Mouse (Mus musculus): ENCODE data around the gene Fam83e. TPM values are rescaled to one million over a fixed set of nuclear protein-coding genes. Genes with fewer than 3 reads are reported as not detected.

Fam83e gene
- polyA plus RNA-seq, 1 experiment from 2014 or later: 0.80 TPM

GRCm38 (mm10) chr7:45722348-45722713, 1.3 kb downstream of the Fam83e start:
- DNase-seq (ENCODE audit: low spot score) (peak; percentile 54), ATAC-seq (replicated peaks; ENCODE audit: low FRiP score) (no peak)
- Histone ChIP-seq H3K36me3 (ENCODE audit: control insufficient read depth, insufficient read depth, low read length) (peaks cover 24% of the 10 kb centered on the region), H3K4me1 (replicated peaks; ENCODE audit: control insufficient read depth, insufficient read depth, low read length) (peaks cover 6% of the 10 kb centered on the region), H3K4me2 (ENCODE audit: low read depth, low read length, severe bottlenecking) (no peak overlapping the region), H3K27ac (ENCODE audit: low read depth, low read length) (no peak overlapping the region), H3K9ac (ENCODE audit: low read length) (no peak overlapping the region), H3K9me3 (ENCODE audit: control insufficient read depth, low read length) (no peaks in the 10 kb centered on the region), H3K27me3 (ENCODE audit: control insufficient read depth, insufficient read depth, low read length) (no peaks in the 10 kb centered on the region), H3K4me3 (ENCODE audit: low read depth, low read length) (no peak overlapping the region)
- WGBS: 87% methylated on average over 13 of the region's 13 CpGs

- no peak overlapping the region for H3K27ac ChIP-seq (ENCODE audit: low read depth, low read length)
- ATAC-seq (replicated peaks; ENCODE audit: low FRiP score): no peak
- H3K4me2 ChIP-seq (ENCODE audit: low read depth, low read length, severe bottlenecking): no peak overlapping the region
- H3K9ac ChIP-seq (ENCODE audit: low read length): no peak overlapping the region
- H3K9me3 ChIP-seq (ENCODE audit: control insufficient read depth, low read length): no peaks in the 10 kb centered on the region
- H3K27me3 ChIP-seq (ENCODE audit: control insufficient read depth, insufficient read depth, low read length): no peaks in the 10 kb centered on the region
- peaks cover 6% of the 10 kb centered on the region for H3K4me1 ChIP-seq (replicated peaks; ENCODE audit: control insufficient read depth, insufficient read depth, low read length)
- WGBS: 88% methylated on average over 4 of the region's 4 CpGs
- no peak for DNase-seq (ENCODE audit: low spot score)
- H3K4me3 ChIP-seq (ENCODE audit: low read depth, low read length): no peak overlapping the region
- peaks cover 24% of the 10 kb centered on the region for H3K36me3 ChIP-seq (ENCODE audit: control insufficient read depth, insufficient read depth, low read length)
Observed at GRCm38 (mm10) chr7:45723301-45723700, 2.3 kb downstream of the Fam83e start.

- no peak overlapping the region for H3K4me3 ChIP-seq (ENCODE audit: low read depth, low read length)
- no peak overlapping the region for H3K4me2 ChIP-seq (ENCODE audit: low read depth, low read length, severe bottlenecking)
- H3K4me1 ChIP-seq (replicated peaks; ENCODE audit: control insufficient read depth, insufficient read depth, low read length): peaks cover 5% of the 10 kb centered on the region
- no peak overlapping the region for H3K27ac ChIP-seq (ENCODE audit: low read depth, low read length)
- H3K9me3 ChIP-seq (ENCODE audit: control insufficient read depth, low read length): no peaks in the 10 kb centered on the region
- 95% methylated on average over 14 of the region's 14 CpGs for WGBS
- H3K27me3 ChIP-seq (ENCODE audit: control insufficient read depth, insufficient read depth, low read length): no peaks in the 10 kb centered on the region
- peak; percentile 46 for DNase-seq (ENCODE audit: low spot score)
- no peak overlapping the region for H3K9ac ChIP-seq (ENCODE audit: low read length)
- ATAC-seq (replicated peaks; ENCODE audit: low FRiP score): no peak
- peaks cover 24% of the 10 kb centered on the region for H3K36me3 ChIP-seq (ENCODE audit: control insufficient read depth, insufficient read depth, low read length)
Observed at GRCm38 (mm10) chr7:45723781-45724180, 2.8 kb downstream of the Fam83e start.

- Histone ChIP-seq H3K36me3 (ENCODE audit: control insufficient read depth, insufficient read depth, low read length) (peaks cover 16% of the 10 kb centered on the region), H3K9ac (ENCODE audit: low read length) (no peak overlapping the region), H3K4me3 (ENCODE audit: low read depth, low read length) (no peak overlapping the region), H3K9me3 (ENCODE audit: control insufficient read depth, low read length) (no peaks in the 10 kb centered on the region), H3K27ac (ENCODE audit: low read depth, low read length) (no peak overlapping the region), H3K4me2 (ENCODE audit: low read depth, low read length, severe bottlenecking) (no peak overlapping the region), H3K27me3 (ENCODE audit: control insufficient read depth, insufficient read depth, low read length) (no peaks in the 10 kb centered on the region), H3K4me1 (replicated peaks; ENCODE audit: control insufficient read depth, insufficient read depth, low read length) (no peaks in the 10 kb centered on the region)
- DNase-seq (ENCODE audit: low spot score) (peak; percentile 50), ATAC-seq (replicated peaks; ENCODE audit: low FRiP score) (no peak)
- WGBS: 96% methylated on average over 9 of the region's 9 CpGs
Observed at GRCm38 (mm10) chr7:45725151-45725550, 4.1 kb downstream of the Fam83e start.

GRCm38 (mm10) chr7:45725713-45726112, 4.7 kb downstream of the Fam83e start, which contains the start of gene Spaca4:
TSS of gene Spaca4 (minus strand) at chr7:45725813.
- no peak within 1 kb of the TSS for H3K27ac ChIP-seq (ENCODE audit: low read depth, low read length)
- H3K9me3 ChIP-seq (ENCODE audit: control insufficient read depth, low read length): no peaks in the 10 kb centered on the region
- H3K4me1 ChIP-seq (replicated peaks; ENCODE audit: control insufficient read depth, insufficient read depth, low read length): no peaks in the 10 kb centered on the region
- H3K36me3 ChIP-seq (ENCODE audit: control insufficient read depth, insufficient read depth, low read length): peaks cover 16% of the 10 kb centered on the region
- WGBS: 94% methylated on average over 11 of the region's 11 CpGs
- DNase-seq (ENCODE audit: low spot score) (no peak), ATAC-seq (replicated peaks; ENCODE audit: low FRiP score) (no peak)
- H3K9ac ChIP-seq (ENCODE audit: low read length): no peak within 1 kb of the TSS
- no peaks in the 10 kb centered on the region for H3K27me3 ChIP-seq (ENCODE audit: control insufficient read depth, insufficient read depth, low read length)
- H3K4me3 ChIP-seq (ENCODE audit: low read depth, low read length): no peak within 1 kb of the TSS
- H3K4me2 ChIP-seq (ENCODE audit: low read depth, low read length, severe bottlenecking): no peak within 1 kb of the TSS

- no peak overlapping the region for H3K4me2 ChIP-seq (ENCODE audit: low read depth, low read length, severe bottlenecking)
- H3K36me3 ChIP-seq (ENCODE audit: control insufficient read depth, insufficient read depth, low read length): peaks cover 13% of the 10 kb centered on the region; the same call in 1 of the 2 replicates
- H3K27me3 ChIP-seq (ENCODE audit: control insufficient read depth, insufficient read depth, low read length): no peaks in the 10 kb centered on the region
- ATAC-seq (replicated peaks; ENCODE audit: low FRiP score) (no peak), DNase-seq (ENCODE audit: low spot score) (peak; percentile 48)
- H3K27ac ChIP-seq (ENCODE audit: low read depth, low read length): no peak overlapping the region
- WGBS: 96% methylated on average over 10 of the region's 10 CpGs
- no peaks in the 10 kb centered on the region for H3K4me1 ChIP-seq (replicated peaks; ENCODE audit: control insufficient read depth, insufficient read depth, low read length)
- H3K4me3 ChIP-seq (ENCODE audit: low read depth, low read length): no peak overlapping the region
- no peak overlapping the region for H3K9ac ChIP-seq (ENCODE audit: low read length)
- H3K9me3 ChIP-seq (ENCODE audit: control insufficient read depth, low read length): no peaks in the 10 kb centered on the region
Observed at GRCm38 (mm10) chr7:45726419-45726818, 5.4 kb downstream of the Fam83e start.

- Histone ChIP-seq H3K9ac (ENCODE audit: low read length) (no peak overlapping the region), H3K4me1 (replicated peaks; ENCODE audit: control insufficient read depth, insufficient read depth, low read length) (no peaks in the 10 kb centered on the region), H3K4me3 (ENCODE audit: low read depth, low read length) (no peak overlapping the region), H3K9me3 (ENCODE audit: control insufficient read depth, low read length) (no peaks in the 10 kb centered on the region), H3K27me3 (ENCODE audit: control insufficient read depth, insufficient read depth, low read length) (no peaks in the 10 kb centered on the region), H3K27ac (ENCODE audit: low read depth, low read length) (no peak overlapping the region), H3K4me2 (ENCODE audit: low read depth, low read length, severe bottlenecking) (no peak overlapping the region), H3K36me3 (ENCODE audit: control insufficient read depth, insufficient read depth, low read length) (peaks cover 13% of the 10 kb centered on the region; the same call in 1 of the 2 replicates)
- no peak for ATAC-seq (replicated peaks; ENCODE audit: low FRiP score)
- WGBS: 89% methylated on average over 3 of the region's 3 CpGs
- DNase-seq (ENCODE audit: low spot score): peak; percentile 41
Observed at GRCm38 (mm10) chr7:45727625-45728024, 6.6 kb downstream of the Fam83e start.

GRCm38 (mm10) chr7:45730727-45731431, 9.9 kb downstream of the Fam83e start:
- no peak overlapping the region for H3K27ac ChIP-seq (ENCODE audit: low read depth, low read length)
- H3K9ac ChIP-seq (ENCODE audit: low read length): no peak overlapping the region
- ATAC-seq (replicated peaks; ENCODE audit: low FRiP score) (peak; percentile 55), DNase-seq (ENCODE audit: low spot score) (peak; percentile 88)
- no peaks in the 10 kb centered on the region; the same call in 1 of the 2 replicates for H3K36me3 ChIP-seq (ENCODE audit: control insufficient read depth, insufficient read depth, low read length)
- no peaks in the 10 kb centered on the region for H3K27me3 ChIP-seq (ENCODE audit: control insufficient read depth, insufficient read depth, low read length)
- 19% methylated on average over 16 of the region's 16 CpGs for WGBS
- H3K9me3 ChIP-seq (ENCODE audit: control insufficient read depth, low read length): no peaks in the 10 kb centered on the region
- H3K4me2 ChIP-seq (ENCODE audit: low read depth, low read length, severe bottlenecking): no peak overlapping the region
- H3K4me3 ChIP-seq (ENCODE audit: low read depth, low read length): no peak overlapping the region
- H3K4me1 ChIP-seq (replicated peaks; ENCODE audit: control insufficient read depth, insufficient read depth, low read length): no peaks in the 10 kb centered on the region

GRCm38 (mm10) chr7:45733477-45733876, 12.5 kb downstream of the Fam83e start:
- H3K27ac ChIP-seq (ENCODE audit: low read depth, low read length): no peak overlapping the region
- 80% methylated on average over 5 of the region's 5 CpGs for WGBS
- H3K4me1 ChIP-seq (replicated peaks; ENCODE audit: control insufficient read depth, insufficient read depth, low read length): no peaks in the 10 kb centered on the region
- no peak overlapping the region for H3K4me3 ChIP-seq (ENCODE audit: low read depth, low read length)
- H3K27me3 ChIP-seq (ENCODE audit: control insufficient read depth, insufficient read depth, low read length): no peaks in the 10 kb centered on the region
- no peak overlapping the region for H3K4me2 ChIP-seq (ENCODE audit: low read depth, low read length, severe bottlenecking)
- DNase-seq (ENCODE audit: low spot score) (no peak), ATAC-seq (replicated peaks; ENCODE audit: low FRiP score) (no peak)
- no peak overlapping the region for H3K9ac ChIP-seq (ENCODE audit: low read length)
- H3K9me3 ChIP-seq (ENCODE audit: control insufficient read depth, low read length): no peaks in the 10 kb centered on the region
- H3K36me3 ChIP-seq (ENCODE audit: control insufficient read depth, insufficient read depth, low read length): no peaks in the 10 kb centered on the region
